Mouse (Mus musculus) spleen, adult 2 months (tissue): Measurements from ENCODE around the gene Epc2. TPM values are rescaled to one million over a fixed set of nuclear protein-coding genes. Genes with fewer than 3 reads are reported as not detected.

ENCODE experiments used
- DNase-seq, 2 experiments: peaks; one replicate each; pipeline versions ENCODE4 v3.0.0 to v3.0.0-alpha.2; 2012 to 2021; ENCODE audit warnings: low spot score in 2 of 2, low read depth in 1 of 2
- H3K27ac ChIP-seq: fragments of 200-500 bp; 2 replicates; pipeline ENCODE4 v1.5.1; 2012; ENCODE audit warnings: low read length, inconsistent platforms; ENCODE audit not compliant: insufficient read depth
- H3K27me3 ChIP-seq: fragments of 200-500 bp; 2 replicates; pipeline ENCODE4 v1.6.1; 2012; ENCODE audit warnings: mild to moderate bottlenecking, moderate library complexity, low read length, inconsistent platforms; ENCODE audit not compliant: control insufficient read depth, insufficient read depth
- H3K36me3 ChIP-seq: fragments of 200-500 bp; 2 replicates; pipeline ENCODE4 v1.6.1; 2012; ENCODE audit warnings: mild to moderate bottlenecking, low read length, inconsistent platforms; ENCODE audit not compliant: control insufficient read depth, insufficient read depth
- H3K4me1 ChIP-seq: fragments of 200-500 bp; 2 replicates; pipeline ENCODE4 v1.6.1; 2011; ENCODE audit warnings: inconsistent platforms; ENCODE audit not compliant: control insufficient read depth, insufficient read depth, insufficient read length
- H3K4me3 ChIP-seq: fragments of 200-500 bp; 2 replicates; pipeline ENCODE4 v1.5.1; 2011; ENCODE audit warnings: mild to moderate bottlenecking, inconsistent platforms; ENCODE audit not compliant: insufficient read depth, insufficient read length; ENCODE audit errors: extremely low read depth
- CTCF ChIP-seq: fragments of 200-500 bp; IDR thresholded peaks from 2 replicates; pipeline ENCODE4 v1.5.1; 2011; ENCODE audit warnings: mild to moderate bottlenecking, inconsistent platforms; ENCODE audit not compliant: insufficient read depth, insufficient read length, insufficient replicate concordance; ENCODE audit errors: extremely low read depth
- POLR2A ChIP-seq: fragments of 200-500 bp; IDR thresholded peaks from 2 replicates; pipeline ENCODE4 v1.6.1; 2011; ENCODE audit warnings: low read depth, low read length, inconsistent platforms
- WGBS: fragments of 180-500 bp; shearing (Covaris S2); methylation state at CpG from one replicate; pipeline ENCODE4 v1.1.7; 2018; 5-methylcytosine and 5-hydroxymethylcytosine counted together
- polyA plus RNA-seq: library from polyadenylated mRNA; depleted of rRNA; stranded (reverse); fragments of >200 nt; gene quantifications from 2 replicates; pipeline ENCODE4 v1.2.3, GENCODE M21; 2012

The Epc2 gene
- polyA plus RNA-seq, 1 experiment = 5.7 TPM

- Histone ChIP-seq H3K36me3 (no peaks in the 10 kb centered on the region), H3K27me3 (no peaks in the 10 kb centered on the region), H3K27ac (no peak overlapping the region), H3K4me3 (no peak overlapping the region), H3K4me1 (no peaks in the 10 kb centered on the region)
- no peak for DNase-seq
- WGBS = 85% methylated on average over 1 of the region's 1 CpGs
- TF ChIP-seq CTCF (no peak), POLR2A (no peak)
Measured at GRCm38 (mm10) chr2:49510832-49511231, 59.5 kb downstream of the Epc2 start.

- 88% methylated on average over 2 of the region's 2 CpGs for WGBS
- no peak overlapping the region for H3K27ac ChIP-seq
- H3K4me3 ChIP-seq = no peak overlapping the region
- DNase-seq = no peak
- no peaks in the 10 kb centered on the region for H3K36me3 ChIP-seq
- no peaks in the 10 kb centered on the region for H3K4me1 ChIP-seq
- H3K27me3 ChIP-seq = no peaks in the 10 kb centered on the region
- TF ChIP-seq POLR2A (no peak), CTCF (no peak)
Measured at GRCm38 (mm10) chr2:49516011-49516410, 64.7 kb downstream of the Epc2 start.

- no peak overlapping the region for H3K4me3 ChIP-seq
- H3K4me1 ChIP-seq = no peaks in the 10 kb centered on the region
- TF ChIP-seq CTCF (no peak), POLR2A (no peak)
- no peak for DNase-seq
- peaks cover 1% of the 10 kb centered on the region for H3K36me3 ChIP-seq
- H3K27ac ChIP-seq = no peak overlapping the region
- WGBS = 95% methylated on average over 2 of the region's 2 CpGs
- no peaks in the 10 kb centered on the region for H3K27me3 ChIP-seq
Measured at GRCm38 (mm10) chr2:49520409-49520808, 69.1 kb downstream of the Epc2 start.

- TF ChIP-seq POLR2A (no peak), CTCF (no peak)
- Histone ChIP-seq H3K36me3 (peaks cover 1% of the 10 kb centered on the region), H3K4me3 (no peak overlapping the region), H3K4me1 (no peaks in the 10 kb centered on the region), H3K27ac (no peak overlapping the region), H3K27me3 (no peaks in the 10 kb centered on the region)
- WGBS = 100% methylated on average over 1 of the region's 1 CpGs
- no peak for DNase-seq
Measured at GRCm38 (mm10) chr2:49520989-49521388, 69.7 kb downstream of the Epc2 start.

DNA sequence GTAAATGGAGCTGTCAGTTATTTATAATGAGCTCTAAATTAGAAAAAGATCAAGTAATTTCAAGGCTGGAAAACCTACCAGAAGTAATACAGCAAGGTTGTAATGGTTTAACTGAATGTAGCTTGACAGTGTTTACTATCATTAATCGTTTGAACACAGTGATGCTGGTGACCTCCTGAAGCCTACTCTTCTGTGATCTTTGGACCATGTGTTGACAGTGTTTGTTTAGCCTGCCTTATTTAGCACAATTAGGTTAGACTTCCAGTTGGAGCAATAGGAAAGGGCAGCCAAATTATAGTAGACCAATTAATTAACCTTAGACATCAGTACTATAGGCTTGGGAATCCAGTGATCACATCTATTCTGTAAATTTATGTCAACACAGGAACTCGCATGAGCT lies 70.3 kb downstream of the Epc2 start:
- peaks cover 1% of the 10 kb centered on the region for H3K36me3 ChIP-seq
- no peaks in the 10 kb centered on the region for H3K27me3 ChIP-seq
- TF ChIP-seq CTCF (no peak), POLR2A (no peak)
- H3K27ac ChIP-seq = no peak overlapping the region
- no peak overlapping the region for H3K4me3 ChIP-seq
- no peak for DNase-seq
- no peaks in the 10 kb centered on the region for H3K4me1 ChIP-seq
- WGBS = 92% methylated on average over 2 of the region's 2 CpGs

DNA sequence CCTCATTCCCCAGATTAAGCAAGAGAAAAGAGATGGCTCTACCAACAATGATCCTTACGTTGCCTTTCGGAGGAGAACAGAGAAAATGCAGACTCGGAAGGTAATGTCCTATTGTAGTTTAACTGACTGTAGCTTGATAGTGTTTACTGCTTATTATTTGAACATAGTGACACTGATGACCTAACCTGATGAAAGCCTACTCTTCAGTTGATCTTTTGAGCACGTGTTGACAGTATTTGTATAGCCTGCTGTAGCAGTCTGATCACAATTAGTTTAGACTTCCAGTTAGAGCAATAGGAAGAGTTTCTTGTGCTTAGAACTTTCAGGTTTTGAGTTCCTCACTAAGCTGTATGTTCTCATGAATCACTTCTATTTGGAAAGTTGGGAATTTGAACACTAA lies 71.3 kb downstream of the Epc2 start:
- H3K4me1 ChIP-seq = no peaks in the 10 kb centered on the region
- WGBS = 95% methylated on average over 4 of the region's 4 CpGs
- peaks cover 1% of the 10 kb centered on the region for H3K36me3 ChIP-seq
- DNase-seq = no peak
- no peak overlapping the region for H3K4me3 ChIP-seq
- TF ChIP-seq POLR2A (no peak), CTCF (no peak)
- no peak overlapping the region for H3K27ac ChIP-seq
- no peaks in the 10 kb centered on the region for H3K27me3 ChIP-seq

GRCm38 (mm10) chr2:49537147-49537546 lies 85.9 kb downstream of the Epc2 start:
- 94% methylated on average over 6 of the region's 6 CpGs for WGBS
- no peaks in the 10 kb centered on the region for H3K27me3 ChIP-seq
- DNase-seq = no peak
- no peaks in the 10 kb centered on the region for H3K4me1 ChIP-seq
- peaks cover 11% of the 10 kb centered on the region for H3K36me3 ChIP-seq
- H3K27ac ChIP-seq = no peak overlapping the region
- no peak overlapping the region for H3K4me3 ChIP-seq
- TF ChIP-seq POLR2A (no peak), CTCF (no peak)
